In the genomic region with DNA sequence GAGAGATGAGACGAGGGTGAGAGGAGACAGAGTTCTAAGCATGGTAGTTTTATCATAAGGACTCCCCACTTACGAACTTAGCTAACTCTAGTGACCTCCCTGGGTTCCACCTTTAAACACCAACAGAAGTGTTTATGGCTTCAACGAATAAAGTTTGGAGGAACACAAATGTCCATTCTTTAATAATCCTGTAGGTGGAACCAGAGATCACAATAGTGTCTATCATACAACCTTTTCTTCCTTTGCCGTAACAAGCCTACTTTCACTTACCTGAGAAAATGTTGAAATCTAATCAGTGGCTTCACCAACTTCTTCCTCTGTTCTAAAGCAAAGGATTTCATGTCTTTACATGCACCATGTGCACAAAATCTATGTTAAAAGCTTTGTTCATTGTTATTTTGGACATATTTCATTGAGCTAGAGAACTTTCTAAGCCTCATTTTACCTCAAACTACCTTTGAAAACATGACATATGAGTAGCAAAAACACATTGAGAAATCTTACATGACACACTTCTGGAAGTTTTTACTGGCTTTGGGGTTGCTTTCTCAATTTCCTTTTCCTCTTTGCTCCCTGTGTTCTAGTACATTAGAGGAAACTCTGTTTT, we compare ENCODE assay signal across 20 mouse cellular contexts. TPM values are rescaled to one million over a fixed set of nuclear protein-coding genes. Genes with fewer than 3 reads are reported as not detected.
A peak's percentile ranks its signal among the peaks of the same experiment; 100 is the strongest.
DNase-seq lines count a peak whose midpoint lies in the region; ATAC-seq and TF ChIP-seq lines count a peak whose summit lies in the region.
"Had no signal": no experiment of that assay in that cellular context is flagged by ENCODE, and none has a peak within 500 bp of the region (broad histone marks: within the 10 kb centered on the region; RNA-seq: fewer than 3 reads in every experiment).

A gene (plus strand): TSS at position 557 of the 607 bp plus-strand sequence.

- H3K9me3 ChIP-seq in hindbrain, postnatal 0 days (ENCODE audit: low read length) = no peaks in the 10 kb centered on the region
- H3K9me3 ChIP-seq in hindbrain, embryonic 12.5 days (replicated peaks) = no peaks in the 10 kb centered on the region; the same call in 1 of the 2 replicates
- H3K9me3 ChIP-seq: embryonic facial prominence, embryonic 12.5 days; forebrain, embryonic 10.5 days; hindbrain, embryonic 13.5 days; midbrain, embryonic 12.5 days had no signal

- ATAC-seq in hindbrain, postnatal 0 days = no peak
- ATAC-seq in hindbrain, embryonic 12.5 days (ENCODE audit: low FRiP score) = no peak
- peak; percentile 34 for ATAC-seq in megakaryocyte, adult 5-6 weeks (ENCODE audit: poor library complexity, severe bottlenecking)
- no peak for ATAC-seq in inflammation-experienced regulatory T-cells, adult 6 months
- ATAC-seq: lung, postnatal 0 days had no signal

- H3K4me2 ChIP-seq in hindbrain, postnatal 0 days (ENCODE audit: low read depth, low read length) = no peak within 1 kb of the TSS
- H3K4me2 ChIP-seq in hindbrain, embryonic 12.5 days (replicated peaks) = no peak within 1 kb of the TSS
- H3K4me2 ChIP-seq: embryonic facial prominence, embryonic 12.5 days; hindbrain, embryonic 13.5 days; midbrain, embryonic 12.5 days had no signal

- H3K27ac ChIP-seq in hindbrain, postnatal 0 days = no peak within 1 kb of the TSS
- no peak within 1 kb of the TSS for H3K27ac ChIP-seq in hindbrain, embryonic 12.5 days
- peak within 1 kb of the TSS; percentile 95 for H3K27ac ChIP-seq in bone marrow macrophage, adult 2 months (ENCODE audit: insufficient read depth, low read depth, low read length)
- H3K27ac ChIP-seq: embryonic facial prominence, embryonic 12.5 days; forebrain, embryonic 10.5 days; hindbrain, embryonic 13.5 days; midbrain, embryonic 12.5 days had no signal

- no peaks in the 10 kb centered on the region for H3K36me3 ChIP-seq in hindbrain, postnatal 0 days (ENCODE audit: insufficient read depth, low read length)
- no peaks in the 10 kb centered on the region for H3K36me3 ChIP-seq in hindbrain, embryonic 12.5 days
- H3K36me3 ChIP-seq: embryonic facial prominence, embryonic 12.5 days; forebrain, embryonic 10.5 days; hindbrain, embryonic 13.5 days; midbrain, embryonic 12.5 days had no signal

- H3K4me3 ChIP-seq in hindbrain, postnatal 0 days (ENCODE audit: low read length) = no peak within 1 kb of the TSS
- H3K4me3 ChIP-seq in hindbrain, embryonic 12.5 days = no peak within 1 kb of the TSS
- peak within 1 kb of the TSS; percentile 64 for H3K4me3 ChIP-seq in bone marrow macrophage, adult 2 months (ENCODE audit: insufficient read depth, low read length)
- H3K4me3 ChIP-seq: embryonic facial prominence, embryonic 12.5 days; forebrain, embryonic 10.5 days; hindbrain, embryonic 13.5 days; midbrain, embryonic 12.5 days had no signal

- no peaks in the 10 kb centered on the region for H3K4me1 ChIP-seq in hindbrain, postnatal 0 days (ENCODE audit: insufficient read depth, low read length)
- no peaks in the 10 kb centered on the region for H3K4me1 ChIP-seq in hindbrain, embryonic 12.5 days
- H3K4me1 ChIP-seq in bone marrow macrophage, adult 2 months (ENCODE audit: control insufficient read depth, insufficient read depth, low read length) = peaks cover 32% of the 10 kb centered on the region
- H3K4me1 ChIP-seq: embryonic facial prominence, embryonic 12.5 days; forebrain, embryonic 10.5 days; hindbrain, embryonic 13.5 days; midbrain, embryonic 12.5 days had no signal

- H3K27me3 ChIP-seq in hindbrain, postnatal 0 days (ENCODE audit: insufficient read depth, low read length) = no peaks in the 10 kb centered on the region
- no peaks in the 10 kb centered on the region for H3K27me3 ChIP-seq in hindbrain, embryonic 12.5 days
- H3K27me3 ChIP-seq: embryonic facial prominence, embryonic 12.5 days; hindbrain, embryonic 13.5 days; midbrain, embryonic 12.5 days had no signal

- peak; percentile 4 for DNase-seq in hindbrain, postnatal 0 days (ENCODE audit: low spot score)
- peak; percentile 85 for DNase-seq in 416B (ENCODE audit: low read depth)
- DNase-seq in cerebellum, adult 8-10 months = no peak
- DNase-seq in natural killer cell, adult 2 months (ENCODE audit: low spot score in 2 of 2) = no peak
- DNase-seq: adrenal gland, postnatal 14 days; cerebellum, postnatal 25 days; kidney, adult 8-10 months had no signal

- H3K9ac ChIP-seq in hindbrain, postnatal 0 days (replicated peaks; ENCODE audit: low read length) = no peak within 1 kb of the TSS
- H3K9ac ChIP-seq in hindbrain, embryonic 12.5 days = no peak within 1 kb of the TSS
- H3K9ac ChIP-seq: embryonic facial prominence, embryonic 12.5 days; hindbrain, embryonic 13.5 days; midbrain, embryonic 12.5 days had no signal

- peak; percentile 49 for TF ChIP-seq CTCF in hindbrain, postnatal 0 days (IDR thresholded peaks at IDR 0.05; ENCODE audit: low read depth)
- no peak for TF ChIP-seq CTCF in bone marrow macrophage, adult 2 months (IDR thresholded peaks at IDR 0.05; ENCODE audit: low read depth, low read length)

- WGBS in hindbrain, postnatal 0 days = 75% methylated on average over 4 of the region's 4 CpGs
- WGBS in hindbrain, embryonic 12.5 days = 79% methylated on average over 4 of the region's 4 CpGs

- TF ChIP-seq POLR2A in bone marrow macrophage, adult 2 months (IDR thresholded peaks at IDR 0.05; ENCODE audit: borderline replicate concordance, low read depth, low read length) = no peak

RNA-seq across cellular contexts. Expression of the gene that starts here (rescaled TPM):
- total RNA-seq in hindbrain, postnatal 0 days (2014; rRNA removed) = not detected in 2 replicates
- not detected in 2 replicates for polyA plus RNA-seq in hindbrain, postnatal 0 days (2015; fragmentation: Nextera tagmentation; extraction: Ambion mirVana)
- polyA plus RNA-seq in hindbrain, embryonic 12.5 days (2016; fragmentation: Nextera tagmentation; extraction: Ambion mirVana) = 0.26 TPM in 1 of 2 replicates, not detected in the other
- 1,180 and 1,280 TPM in 2 replicates for polyA plus RNA-seq in bone marrow macrophage, adult 2 months (2012; ENCODE audit: insufficient read depth, insufficient read length, missing spikeins)
- 45.3 and 55.3 TPM in 2 replicates for total RNA-seq in megakaryocyte, adult 5-6 weeks (2015)
- total RNA-seq in megakaryocyte, adult 5-6 weeks (2017) = 31.2 and 42.5 TPM in 2 replicates
- polyA plus RNA-seq in inflammation-experienced regulatory T-cells, adult 6 months (2017; shearing (Covaris generic)) = not detected
- total RNA-seq: layer of hippocampus, adult 18-20 months; left cerebral cortex, postnatal 25 days had no signal
- polyA plus RNA-seq: embryonic facial prominence, embryonic 12.5 days; forebrain, embryonic 10.5 days; heart, embryonic 14.5 days; hindbrain, embryonic 13.5 days; midbrain, embryonic 12.5 days; testis, adult 2 months had no signal

Comparison
In these comparisons a context has a peak if more than half of its experiments do, and no peak if none do; other contexts are left out.
1. RNA of the gene that starts here (total RNA-seq): 31.2 to 55.3 TPM in megakaryocyte, adult 5-6 weeks; not detected in hindbrain, postnatal 0 days; every median in the first group is over 10 times any median in the second.
2. RNA of the gene that starts here (polyA plus RNA-seq): 1,180 to 1,280 TPM in bone marrow macrophage, adult 2 months; not detected in hindbrain, postnatal 0 days, 0.26 TPM in hindbrain, embryonic 12.5 days and not detected in inflammation-experienced regulatory T-cells, adult 6 months; every median in the first group is over 100 times any median in the second.
3. Peak in DNase-seq in hindbrain, postnatal 0 days; RNA of the gene not detected or under 1 TPM.